In genomic region chr1:93211549-93212220, GRCm38 (mm10) we compare ENCODE assay signal across 9 mouse cellular contexts. TPM values are rescaled to one million over a fixed set of nuclear protein-coding genes. Genes with fewer than 3 reads are reported as not detected.
DNase-seq lines count a peak whose midpoint lies in the region; ATAC-seq lines count a peak whose summit lies in the region.
"Had no signal": no experiment of that assay in that cellular context is flagged by ENCODE, and none has a peak within 500 bp of the region (broad histone marks: within the 10 kb centered on the region; RNA-seq: fewer than 3 reads in every experiment).

No protein-coding gene starts in this region.

- peaks cover 29% of the 10 kb centered on the region for H3K4me1 ChIP-seq in intestine, embryonic 15.5 days (replicated peaks)

- H3K27ac ChIP-seq in intestine, embryonic 15.5 days, result peak overlapping the region; percentile 44

- peak; percentile 26 for DNase-seq in gastrocnemius, adult 18-20 months (ENCODE audit: low spot score)
- no peak for DNase-seq in gastrocnemius, postnatal 10 days
- DNase-seq in adrenal gland, postnatal 25 days, result peak; percentile 30
- DNase-seq in lung, postnatal 10 days, result peak; percentile 80
- no peak for DNase-seq in cerebellum, adult 9-11 months
- no peak for DNase-seq in urinary bladder, postnatal 25 days (ENCODE audit: low spot score)

- H3K4me3 ChIP-seq in intestine, embryonic 15.5 days (replicated peaks), result no peak overlapping the region

- H3K36me3 ChIP-seq in intestine, embryonic 15.5 days, result no peaks in the 10 kb centered on the region

- H3K9ac ChIP-seq in intestine, embryonic 15.5 days, result no peak overlapping the region

- no peaks in the 10 kb centered on the region for H3K27me3 ChIP-seq in intestine, embryonic 15.5 days (replicated peaks)

- H3K9me3 ChIP-seq in intestine, embryonic 15.5 days, result no peaks in the 10 kb centered on the region

- WGBS in intestine, embryonic 15.5 days, result 34% methylated on average over 10 of the region's 10 CpGs

- peak; percentile 36; the same call in 1 of the 2 replicates for ATAC-seq in intestine, embryonic 15.5 days
- no peak for ATAC-seq in megakaryocyte-erythroid progenitor cell, adult 5-6 weeks (replicated peaks; ENCODE audit: low FRiP score, low TSS enrichment, poor library complexity, severe bottlenecking)

- H3K4me2 ChIP-seq in intestine, embryonic 15.5 days (replicated peaks), result no peak overlapping the region

RNA-seq across cellular contexts. Expression of gene Sned1, which starts 24.0 kb away (rescaled TPM):
- 1 to 10 TPM; 3.7 to 4.1 TPM for total RNA-seq in gastrocnemius, adult 18-20 months (2021)
- total RNA-seq in gastrocnemius, postnatal 10 days (2021), result 1 to 10 TPM; 5.9 to 9.7 TPM
- 32.5 and 34.1 TPM in 2 replicates for total RNA-seq in adrenal gland, postnatal 25 days (2021)
- 2.8 and 4.4 TPM in 2 replicates for polyA plus RNA-seq in intestine, embryonic 15.5 days (2015; fragmentation: Nextera tagmentation; extraction: Ambion mirVana)
- total RNA-seq in megakaryocyte-erythroid progenitor cell, adult 5-6 weeks (2014; fragmentation: Nextera tagmentation), result 0.27 TPM in 1 of 2 replicates, not detected in the other
- not detected in 2 replicates for total RNA-seq in megakaryocyte-erythroid progenitor cell, adult 5-6 weeks (2017)

RNA-seq across cellular contexts. Expression of gene Crocc2, which starts 43.2 kb away (rescaled TPM):
- total RNA-seq in gastrocnemius, adult 18-20 months (2021), result not detected
- under 1 TPM in 1 of 2 experiments, not detected in 1; 0.05 TPM for total RNA-seq in gastrocnemius, postnatal 10 days (2021)
- 0.03 TPM in 1 of 2 replicates, not detected in the other for total RNA-seq in adrenal gland, postnatal 25 days (2021)
- polyA plus RNA-seq in intestine, embryonic 15.5 days (2015; fragmentation: Nextera tagmentation; extraction: Ambion mirVana), result 0.04 and 0.13 TPM in 2 replicates
- not detected in 2 replicates for total RNA-seq in megakaryocyte-erythroid progenitor cell, adult 5-6 weeks (2014; fragmentation: Nextera tagmentation)
- total RNA-seq in megakaryocyte-erythroid progenitor cell, adult 5-6 weeks (2017), result not detected in 2 replicates
- total RNA-seq: common myeloid progenitor, adult 5-6 weeks had no signal

RNA-seq across cellular contexts. Expression of gene 2310007B03Rik, which starts 50.9 kb away (rescaled TPM):
- not detected for total RNA-seq in gastrocnemius, adult 18-20 months (2021)
- not detected for total RNA-seq in gastrocnemius, postnatal 10 days (2021)
- total RNA-seq in adrenal gland, postnatal 25 days (2021), result not detected in 2 replicates
- polyA plus RNA-seq in intestine, embryonic 15.5 days (2015; fragmentation: Nextera tagmentation; extraction: Ambion mirVana), result 8.7 and 10.4 TPM in 2 replicates
- not detected in 2 replicates for total RNA-seq in megakaryocyte-erythroid progenitor cell, adult 5-6 weeks (2014; fragmentation: Nextera tagmentation)
- not detected in 2 replicates for total RNA-seq in megakaryocyte-erythroid progenitor cell, adult 5-6 weeks (2017)
- total RNA-seq: common myeloid progenitor, adult 5-6 weeks had no signal

Comparison
In these comparisons a context has a peak if more than half of its experiments do, and no peak if none do; other contexts are left out.
1. DNase-seq: peak in gastrocnemius, adult 18-20 months (single experiment), adrenal gland, postnatal 25 days (single experiment) and lung, postnatal 10 days (single experiment); none in gastrocnemius, postnatal 10 days (single experiment), cerebellum, adult 9-11 months (single experiment) and urinary bladder, postnatal 25 days (single experiment).